20 mouse cellular contexts compared by ENCODE assay signal in the genomic region with DNA sequence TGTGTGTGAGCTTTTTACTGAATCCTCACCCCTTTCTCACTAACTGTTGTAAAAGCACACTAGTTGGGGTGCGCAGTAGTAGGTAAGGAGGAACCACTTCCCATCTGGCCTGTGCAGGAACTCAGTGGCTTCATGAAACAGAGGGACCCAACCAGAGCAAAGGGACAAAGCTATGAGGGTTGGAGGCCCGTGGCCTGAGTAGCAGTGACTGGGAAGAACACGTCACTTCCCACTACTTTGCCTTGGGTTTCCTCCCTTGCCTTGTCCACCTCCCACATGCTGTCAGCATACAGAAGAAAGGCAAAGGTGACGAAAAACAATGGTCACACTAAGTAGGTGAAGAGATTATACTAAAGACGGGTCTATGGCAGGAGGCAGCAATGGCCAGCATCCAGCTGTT. TPM values are rescaled to one million over a fixed set of nuclear protein-coding genes. Genes with fewer than 3 reads are reported as not detected.
"Had no signal": no experiment of that assay in that cellular context is flagged by ENCODE, and none has a peak within 500 bp of the region (broad histone marks: within the 10 kb centered on the region; RNA-seq: fewer than 3 reads in every experiment).

No protein-coding gene starts in this region.

- H3K36me3 ChIP-seq: lung, embryonic 15.5 days; neural tube, embryonic 13.5 days; neural tube, embryonic 15.5 days; stomach, embryonic 15.5 days had no signal

- H3K27ac ChIP-seq: liver, embryonic 12.5 days; liver, embryonic 14.5 days; lung, embryonic 15.5 days; midbrain, embryonic 10.5 days; midbrain, embryonic 13.5 days; neural tube, embryonic 13.5 days; neural tube, embryonic 15.5 days; stomach, embryonic 15.5 days had no signal

- H3K4me3 ChIP-seq: liver, embryonic 12.5 days; lung, embryonic 15.5 days; midbrain, embryonic 10.5 days; midbrain, embryonic 13.5 days; myocyte; neural tube, embryonic 13.5 days; neural tube, embryonic 15.5 days; stomach, embryonic 15.5 days had no signal

- H3K9me3 ChIP-seq: liver, embryonic 12.5 days; lung, embryonic 15.5 days; midbrain, embryonic 10.5 days; midbrain, embryonic 13.5 days; neural tube, embryonic 13.5 days; neural tube, embryonic 15.5 days; stomach, embryonic 15.5 days had no signal

- DNase-seq: lung, adult 18-20 months; lung, postnatal 14 days; lung, postnatal 4 days; right cerebral cortex, postnatal 25 days; thymus, adult 18-20 months; thymus, postnatal 14 days; thymus, postnatal 36 days had no signal

- H3K4me2 ChIP-seq: liver, embryonic 12.5 days; lung, embryonic 15.5 days; midbrain, embryonic 13.5 days; neural tube, embryonic 13.5 days; neural tube, embryonic 15.5 days; stomach, embryonic 15.5 days had no signal

- H3K9ac ChIP-seq: liver, embryonic 12.5 days; liver, embryonic 14.5 days; lung, embryonic 15.5 days; midbrain, embryonic 13.5 days; neural tube, embryonic 13.5 days; neural tube, embryonic 15.5 days; stomach, embryonic 15.5 days had no signal

- ATAC-seq: liver, embryonic 12.5 days; lung, postnatal 0 days; midbrain, embryonic 13.5 days; midbrain, embryonic 16.5 days had no signal

RNA-seq across cellular contexts. Expression of a gene that starts 15.2 kb away (rescaled TPM):
- total RNA-seq: megakaryocyte-erythroid progenitor cell, adult 5-6 weeks had no signal
- polyA plus RNA-seq: liver, embryonic 12.5 days; liver, embryonic 16.5 days had no signal
